Mouse (Mus musculus) heart, adult 2 months (tissue): ENCODE results near the gene Inpp5a.

Experiments used
- CTCF ChIP-seq: fragments of 200-600 bp; IDR thresholded peaks from 2 replicates; pipeline ENCODE4 v1.8.1; 2022; ENCODE audit warnings: antibody characterized with exemption, mild to moderate bottlenecking, moderate library complexity
- EP300 ChIP-seq: fragments of 200-500 bp; IDR thresholded peaks from 2 replicates; pipeline ENCODE4 v1.6.1; 2011; ENCODE audit warnings: low read depth, low read length, control low read depth; ENCODE audit not compliant: insufficient read depth
- POLR2A ChIP-seq: fragments of 200-500 bp; IDR thresholded peaks from 2 replicates; pipeline ENCODE4 v1.6.1; 2011; ENCODE audit warnings: mild to moderate bottlenecking, low read depth, low read length, control low read depth; ENCODE audit not compliant: insufficient read depth

DNA sequence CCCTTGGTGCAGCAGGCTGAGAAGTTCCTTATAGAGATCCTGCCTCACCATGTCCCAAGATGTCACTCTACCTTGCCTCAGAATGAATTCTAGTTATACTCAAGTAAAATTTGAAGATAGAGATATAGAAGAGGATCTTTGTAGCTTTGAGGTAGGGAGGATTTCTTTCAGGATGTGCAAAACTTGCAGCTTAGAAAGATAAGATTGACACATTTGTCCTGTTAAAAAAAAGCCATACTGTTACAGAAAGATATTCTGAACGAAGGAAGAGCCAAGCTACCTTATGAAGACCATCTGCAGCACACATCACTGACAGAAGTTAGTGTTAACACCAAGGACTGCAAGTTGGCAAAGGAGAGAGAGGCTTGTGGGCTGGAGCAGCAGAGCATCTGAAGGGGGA, 90.2 kb downstream of the Inpp5a start:
- TF ChIP-seq POLR2A (no peak), EP300 (no peak), CTCF (no peak)
